Mouse (Mus musculus): ENCODE measurements around the gene Ston1. TPM values are rescaled to one million over a fixed set of nuclear protein-coding genes. Genes with fewer than 3 reads are reported as not detected.

The Ston1 gene
- 1.0 and 1.7 TPM in 2 replicates for polyA plus RNA-seq (2015; fragmentation: Nextera tagmentation; extraction: Ambion mirVana)

- H3K27me3 ChIP-seq (ENCODE audit: control insufficient read depth, insufficient read depth, low read depth, low read length): no peaks in the 10 kb centered on the region
- peak within 1 kb of the TSS; percentile 67 for H3K9ac ChIP-seq (ENCODE audit: low read depth, low read length)
- H3K4me3 ChIP-seq (ENCODE audit: low read depth, low read length): peak within 1 kb of the TSS; percentile 50
- under 1% methylated on average over 40 of the region's 41 CpGs for WGBS
- ATAC-seq: peak; percentile 90
- peaks cover 9% of the 10 kb centered on the region for H3K4me1 ChIP-seq (ENCODE audit: control insufficient read depth, insufficient read depth, low read length)
- no peaks in the 10 kb centered on the region for H3K9me3 ChIP-seq (replicated peaks; ENCODE audit: control insufficient read depth, low read length, poor library complexity, severe bottlenecking)
- peak within 1 kb of the TSS; percentile 86 for H3K4me2 ChIP-seq (ENCODE audit: low read length)
- H3K36me3 ChIP-seq (ENCODE audit: control insufficient read depth, insufficient read depth, low read length): no peaks in the 10 kb centered on the region
- peak within 1 kb of the TSS; percentile 53; the same call in 1 of the 2 replicates for H3K27ac ChIP-seq (ENCODE audit: low read length)
These were observed at the start of gene Ston1 for GRCm38 (mm10) chr17:88597222-88598055. Gene Ston1 (plus strand): TSS chr17:88597684.

GRCm38 (mm10) chr17:88549411-88550191 lies 47.9 kb upstream of the Ston1 start:
- H3K4me1 ChIP-seq (ENCODE audit: control insufficient read depth, insufficient read depth, low read length): no peaks in the 10 kb centered on the region
- no peak overlapping the region for H3K27ac ChIP-seq (ENCODE audit: low read length)
- H3K4me2 ChIP-seq (ENCODE audit: low read length): no peak overlapping the region
- no peaks in the 10 kb centered on the region for H3K9me3 ChIP-seq (replicated peaks; ENCODE audit: control insufficient read depth, low read length, poor library complexity, severe bottlenecking)
- ATAC-seq: no peak
- peaks cover 12% of the 10 kb centered on the region; the same call in 1 of the 2 replicates for H3K36me3 ChIP-seq (ENCODE audit: control insufficient read depth, insufficient read depth, low read length)
- H3K4me3 ChIP-seq (ENCODE audit: low read depth, low read length): no peak overlapping the region
- no peak overlapping the region for H3K9ac ChIP-seq (ENCODE audit: low read depth, low read length)
- 86% methylated on average over 24 of the region's 24 CpGs for WGBS
- no peaks in the 10 kb centered on the region for H3K27me3 ChIP-seq (ENCODE audit: control insufficient read depth, insufficient read depth, low read depth, low read length)

- Histone ChIP-seq H3K36me3 (ENCODE audit: control insufficient read depth, insufficient read depth, low read length) (peaks cover 12% of the 10 kb centered on the region; the same call in 1 of the 2 replicates), H3K4me1 (ENCODE audit: control insufficient read depth, insufficient read depth, low read length) (no peaks in the 10 kb centered on the region), H3K9me3 (replicated peaks; ENCODE audit: control insufficient read depth, low read length, poor library complexity, severe bottlenecking) (no peaks in the 10 kb centered on the region), H3K27me3 (ENCODE audit: control insufficient read depth, insufficient read depth, low read depth, low read length) (no peaks in the 10 kb centered on the region), H3K9ac (ENCODE audit: low read depth, low read length) (no peak overlapping the region), H3K4me2 (ENCODE audit: low read length) (no peak overlapping the region), H3K4me3 (ENCODE audit: low read depth, low read length) (no peak overlapping the region), H3K27ac (ENCODE audit: low read length) (no peak overlapping the region)
- WGBS: 65% methylated on average over 5 of the region's 5 CpGs
- ATAC-seq: no peak
These were observed 47.1 kb upstream of the Ston1 start for GRCm38 (mm10) chr17:88550351-88550750.

GRCm38 (mm10) chr17:88550981-88551940 lies 46.2 kb upstream of the Ston1 start:
- H3K27ac ChIP-seq (ENCODE audit: low read length): no peak overlapping the region
- H3K36me3 ChIP-seq (ENCODE audit: control insufficient read depth, insufficient read depth, low read length): peaks cover 14% of the 10 kb centered on the region; the same call in 1 of the 2 replicates

GRCm38 (mm10) chr17:88552556-88552955 lies 44.9 kb upstream of the Ston1 start:
- 32% methylated on average over 6 of the region's 6 CpGs for WGBS
- peaks cover 14% of the 10 kb centered on the region; the same call in 1 of the 2 replicates for H3K36me3 ChIP-seq (ENCODE audit: control insufficient read depth, insufficient read depth, low read length)
- H3K9me3 ChIP-seq (replicated peaks; ENCODE audit: control insufficient read depth, low read length, poor library complexity, severe bottlenecking): no peaks in the 10 kb centered on the region
- H3K9ac ChIP-seq (ENCODE audit: low read depth, low read length): no peak overlapping the region
- no peaks in the 10 kb centered on the region for H3K27me3 ChIP-seq (ENCODE audit: control insufficient read depth, insufficient read depth, low read depth, low read length)
- no peak overlapping the region for H3K4me3 ChIP-seq (ENCODE audit: low read depth, low read length)
- no peak for ATAC-seq
- no peak overlapping the region for H3K4me2 ChIP-seq (ENCODE audit: low read length)
- H3K27ac ChIP-seq (ENCODE audit: low read length): no peak overlapping the region
- no peaks in the 10 kb centered on the region for H3K4me1 ChIP-seq (ENCODE audit: control insufficient read depth, insufficient read depth, low read length)

More at GRCm38 (mm10) chr17:88550981-88551940, 46.2 kb upstream of the Ston1 start:
- Histone ChIP-seq H3K27me3 (ENCODE audit: control insufficient read depth, insufficient read depth, low read depth, low read length) (no peaks in the 10 kb centered on the region), H3K4me2 (ENCODE audit: low read length) (no peak overlapping the region), H3K9ac (ENCODE audit: low read depth, low read length) (no peak overlapping the region), H3K4me3 (ENCODE audit: low read depth, low read length) (no peak overlapping the region), H3K9me3 (replicated peaks; ENCODE audit: control insufficient read depth, low read length, poor library complexity, severe bottlenecking) (no peaks in the 10 kb centered on the region), H3K4me1 (ENCODE audit: control insufficient read depth, insufficient read depth, low read length) (no peaks in the 10 kb centered on the region)
- ATAC-seq: no peak
- 76% methylated on average over 10 of the region's 10 CpGs for WGBS

GRCm38 (mm10) chr17:88553001-88553449 lies 44.5 kb upstream of the Ston1 start:
- H3K27ac ChIP-seq (ENCODE audit: low read length): no peak overlapping the region
- 54% methylated on average over 8 of the region's 8 CpGs for WGBS
- H3K4me1 ChIP-seq (ENCODE audit: control insufficient read depth, insufficient read depth, low read length): no peaks in the 10 kb centered on the region
- no peak overlapping the region for H3K4me2 ChIP-seq (ENCODE audit: low read length)
- no peak overlapping the region for H3K4me3 ChIP-seq (ENCODE audit: low read depth, low read length)
- H3K9me3 ChIP-seq (replicated peaks; ENCODE audit: control insufficient read depth, low read length, poor library complexity, severe bottlenecking): no peaks in the 10 kb centered on the region
- no peak overlapping the region for H3K9ac ChIP-seq (ENCODE audit: low read depth, low read length)
- H3K27me3 ChIP-seq (ENCODE audit: control insufficient read depth, insufficient read depth, low read depth, low read length): no peaks in the 10 kb centered on the region
- peaks cover 14% of the 10 kb centered on the region; the same call in 1 of the 2 replicates for H3K36me3 ChIP-seq (ENCODE audit: control insufficient read depth, insufficient read depth, low read length)
- 0 out of 2 replicates have a peak, but pooled peaks have one; percentile 15 for ATAC-seq

GRCm38 (mm10) chr17:88553473-88554087 lies 43.9 kb upstream of the Ston1 start:
- Histone ChIP-seq H3K4me3 (ENCODE audit: low read depth, low read length) (no peak overlapping the region), H3K4me2 (ENCODE audit: low read length) (no peak overlapping the region), H3K9me3 (replicated peaks; ENCODE audit: control insufficient read depth, low read length, poor library complexity, severe bottlenecking) (no peaks in the 10 kb centered on the region), H3K4me1 (ENCODE audit: control insufficient read depth, insufficient read depth, low read length) (peaks cover 3% of the 10 kb centered on the region; the same call in 1 of the 2 replicates), H3K27ac (ENCODE audit: low read length) (no peak overlapping the region), H3K9ac (ENCODE audit: low read depth, low read length) (no peak overlapping the region), H3K27me3 (ENCODE audit: control insufficient read depth, insufficient read depth, low read depth, low read length) (no peaks in the 10 kb centered on the region), H3K36me3 (ENCODE audit: control insufficient read depth, insufficient read depth, low read length) (peaks cover 14% of the 10 kb centered on the region; the same call in 1 of the 2 replicates)
- no peak for ATAC-seq
- 88% methylated on average over 11 of the region's 11 CpGs for WGBS

- no peak overlapping the region for H3K27ac ChIP-seq (ENCODE audit: low read length)
- H3K9me3 ChIP-seq (replicated peaks; ENCODE audit: control insufficient read depth, low read length, poor library complexity, severe bottlenecking): no peaks in the 10 kb centered on the region
- no peaks in the 10 kb centered on the region for H3K27me3 ChIP-seq (ENCODE audit: control insufficient read depth, insufficient read depth, low read depth, low read length)
- no peak overlapping the region for H3K9ac ChIP-seq (ENCODE audit: low read depth, low read length)
- H3K4me2 ChIP-seq (ENCODE audit: low read length): no peak overlapping the region
- 85% methylated on average over 13 of the region's 13 CpGs for WGBS
- no peak overlapping the region for H3K4me3 ChIP-seq (ENCODE audit: low read depth, low read length)
- peaks cover 9% of the 10 kb centered on the region for H3K36me3 ChIP-seq (ENCODE audit: control insufficient read depth, insufficient read depth, low read length)
- no peak for ATAC-seq
- peaks cover 3% of the 10 kb centered on the region; the same call in 1 of the 2 replicates for H3K4me1 ChIP-seq (ENCODE audit: control insufficient read depth, insufficient read depth, low read length)
These were observed 41.3 kb upstream of the Ston1 start for GRCm38 (mm10) chr17:88556176-88556575.
